Mouse (Mus musculus) cerebellum, adult 2 months (tissue): ENCODE data around the gene Ifna6. TPM values are rescaled to one million over a fixed set of nuclear protein-coding genes. Genes with fewer than 3 reads are reported as not detected.
A peak's percentile ranks its signal among the peaks of the same experiment; 100 is the strongest.
"Not testable (repeated sequence)": the region's sequence is repeated elsewhere in the genome, so short reads cannot be mapped to it uniquely, and the experiment has no call there.

Source experiments
- DNase-seq, 2 experiments: peaks; one replicate each; pipeline ENCODE4 v3.0.0; 2021
- H3K27ac ChIP-seq: fragments of 200-500 bp; 2 replicates; pipeline ENCODE4 v1.5.1; 2012; ENCODE audit warnings: low read length, control low read depth, inconsistent platforms; ENCODE audit not compliant: insufficient read depth
- H3K27me3 ChIP-seq: fragments of 200-500 bp; 2 replicates; pipeline ENCODE4 v1.6.1; 2012; ENCODE audit warnings: inconsistent platforms, mild to moderate bottlenecking, low read length, moderate library complexity; ENCODE audit not compliant: control insufficient read depth, insufficient read depth
- H3K4me1 ChIP-seq: fragments of 200-500 bp; 2 replicates; pipeline ENCODE4 v1.6.1; 2011; ENCODE audit warnings: low read length; ENCODE audit not compliant: control insufficient read depth, insufficient read depth
- H3K4me3 ChIP-seq: fragments of 200-500 bp; replicated peaks from 2 replicates; pipeline ENCODE3; 2011; ENCODE audit warnings: mild to moderate bottlenecking, low read depth, low read length, control low read depth; ENCODE audit not compliant: insufficient read depth
- CTCF ChIP-seq: fragments of 200-500 bp; IDR thresholded peaks from 2 replicates; pipeline ENCODE4 v1.5.1; 2011; ENCODE audit warnings: low read depth, mild to moderate bottlenecking, control low read depth, low read length, moderate library complexity, borderline replicate concordance; ENCODE audit not compliant: insufficient read depth
- WGBS: fragments of 180-500 bp; shearing (Covaris S2); methylation state at CpG from one replicate; pipeline ENCODE4 v1.1.7; 2018; 5-methylcytosine and 5-hydroxymethylcytosine counted together
- polyA plus RNA-seq: library from polyadenylated mRNA; depleted of rRNA; stranded (reverse); fragments of >200 nt; gene quantifications from 2 replicates; pipeline ENCODE4 v1.2.3, GENCODE M21; 2012; rRNA removed

Gene Ifna6
- not detected in 2 replicates for polyA plus RNA-seq

DNA sequence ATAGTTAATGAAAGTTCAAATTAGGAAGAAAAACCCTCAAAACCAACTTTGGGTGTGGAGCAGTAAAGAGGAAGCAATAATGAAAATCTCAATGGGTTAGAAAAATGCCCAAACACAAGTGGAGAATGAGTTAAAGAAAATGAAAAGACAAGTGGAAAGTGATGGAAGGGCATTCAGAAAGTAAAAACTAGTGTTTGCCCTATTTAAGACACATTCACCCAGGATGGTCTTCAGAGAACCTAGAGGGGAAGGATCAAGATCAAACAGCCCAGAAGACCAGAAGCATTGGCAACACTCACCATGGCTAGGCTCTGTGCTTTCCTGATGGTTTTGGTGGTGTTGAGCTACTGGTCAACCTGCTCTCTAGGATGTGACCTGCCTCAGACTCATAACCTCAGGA, at the start of gene Ifna6:
Gene Ifna6, plus strand, starts transcription at position 301 of the 400 bp plus-strand sequence.
- not testable (repeated sequence) for H3K27me3 ChIP-seq, H3K4me3 ChIP-seq, H3K27ac ChIP-seq, DNase-seq, H3K4me1 ChIP-seq

- not testable (repeated sequence) for DNase-seq, H3K4me3 ChIP-seq, H3K27ac ChIP-seq, H3K27me3 ChIP-seq, H3K4me1 ChIP-seq
- no CpG with 5 or more reads among the region's 29 CpGs for WGBS
Observed at GRCm38 (mm10) chr4:88779550-88779949, 47.7 kb upstream of the Ifna6 start, which contains the start of gene Gm13272. TSS of gene Gm13272 (plus strand) at chr4:88779850.

- not testable (repeated sequence) for DNase-seq, H3K27ac ChIP-seq, H3K4me3 ChIP-seq, H3K27me3 ChIP-seq, H3K4me1 ChIP-seq
- WGBS, result 49% methylated on average over 16 of the region's 18 CpGs
Observed at GRCm38 (mm10) chr4:88780320-88780719, 46.9 kb upstream of the Ifna6 start.

DNA sequence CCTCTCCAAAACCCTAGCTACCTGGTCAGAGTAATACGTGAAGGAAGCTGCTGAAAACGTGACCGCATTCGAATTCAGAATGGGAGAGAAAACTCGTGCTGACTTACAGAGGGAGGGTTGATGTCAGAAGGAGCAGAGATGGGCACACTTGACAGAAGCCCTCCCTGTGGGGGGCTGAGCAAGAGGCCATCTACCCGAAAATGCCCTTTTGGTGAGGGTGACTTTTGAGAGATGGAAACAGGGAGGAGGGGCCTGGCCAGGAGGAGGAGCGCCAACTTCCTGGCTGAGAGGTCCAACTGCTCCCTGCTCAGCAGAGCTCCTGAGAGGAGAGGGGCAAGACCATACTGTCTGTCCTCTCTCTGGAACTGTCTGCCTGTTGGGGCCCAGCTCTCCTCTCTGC, 45.4 kb upstream of the Ifna6 start, which contains the start of gene Ifnz:
Gene Ifnz, plus strand, starts transcription at position 301 of the 400 bp plus-strand sequence.
- H3K4me1 ChIP-seq, H3K27me3 ChIP-seq, H3K27ac ChIP-seq, DNase-seq, H3K4me3 ChIP-seq: not testable (repeated sequence)
- 19% methylated on average over 4 of the region's 7 CpGs for WGBS

GRCm38 (mm10) chr4:88782335-88782734, 44.9 kb upstream of the Ifna6 start:
- not testable (repeated sequence) for H3K4me1 ChIP-seq, H3K4me3 ChIP-seq, DNase-seq, H3K27ac ChIP-seq, H3K27me3 ChIP-seq
- WGBS, result under 1% methylated on average over 16 of the region's 31 CpGs

GRCm38 (mm10) chr4:88785409-88785808, 41.8 kb upstream of the Ifna6 start, which contains the start of gene Gm13276:
TSS of gene Gm13276 (plus strand) at chr4:88785709.
- H3K4me1 ChIP-seq, H3K4me3 ChIP-seq, DNase-seq, H3K27me3 ChIP-seq, H3K27ac ChIP-seq: not testable (repeated sequence)
- no CpG with 5 or more reads among the region's 27 CpGs for WGBS

DNA sequence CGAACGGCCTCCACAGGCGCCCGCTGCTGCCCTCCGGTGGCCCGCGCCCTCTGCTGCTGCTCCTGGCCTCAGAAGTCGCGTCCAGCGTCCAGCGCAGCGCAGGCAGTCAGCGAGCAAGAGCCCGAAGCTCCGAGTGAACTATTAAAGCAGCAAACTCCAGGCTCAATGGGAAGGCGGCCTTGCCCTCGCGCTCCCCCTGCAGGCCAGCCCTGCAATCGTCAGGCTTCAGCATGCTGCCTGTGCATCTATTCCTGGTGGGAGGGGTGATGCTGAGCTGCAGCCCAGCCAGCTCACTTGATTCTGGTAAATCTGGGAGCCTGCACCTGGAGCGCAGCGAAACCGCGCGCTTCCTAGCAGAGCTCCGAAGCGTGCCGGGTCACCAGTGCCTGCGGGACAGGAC, 38.8 kb upstream of the Ifna6 start, which contains the start of gene Gm13277:
Gene Gm13277, plus strand, starts transcription at position 231 of the 400 bp plus-strand sequence.
- TF ChIP-seq CTCF, result peak; percentile 45
- WGBS, result 0% methylated on average over 3 of the region's 28 CpGs
- not testable (repeated sequence) for H3K4me3 ChIP-seq, H3K4me1 ChIP-seq, H3K27ac ChIP-seq, H3K27me3 ChIP-seq
- peak; percentile 80 for DNase-seq

DNA sequence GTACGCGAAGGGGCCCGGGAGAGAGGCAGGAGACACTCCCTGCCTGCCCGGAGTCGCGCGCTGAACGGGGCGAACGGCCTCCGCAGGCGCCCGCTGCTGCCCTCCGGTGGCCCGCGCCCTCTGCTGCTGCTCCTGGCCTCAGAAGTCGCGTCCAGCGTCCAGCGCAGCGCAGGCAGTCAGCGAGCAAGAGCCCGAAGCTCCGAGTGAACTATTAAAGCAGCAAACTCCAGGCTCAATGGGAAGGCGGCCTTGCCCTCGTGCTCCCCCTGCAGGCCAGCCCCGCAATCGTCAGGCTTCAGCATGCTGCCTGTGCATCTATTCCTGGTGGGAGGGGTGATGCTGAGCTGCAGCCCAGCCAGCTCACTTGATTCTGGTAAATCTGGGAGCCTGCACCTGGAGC, 36.0 kb upstream of the Ifna6 start, which contains the start of gene Gm13278:
Gene Gm13278, plus strand, starts transcription at position 301 of the 400 bp plus-strand sequence.
- H3K4me1 ChIP-seq, H3K4me3 ChIP-seq, H3K27me3 ChIP-seq, H3K27ac ChIP-seq, DNase-seq: not testable (repeated sequence)
- no CpG with 5 or more reads among the region's 28 CpGs for WGBS

DNA sequence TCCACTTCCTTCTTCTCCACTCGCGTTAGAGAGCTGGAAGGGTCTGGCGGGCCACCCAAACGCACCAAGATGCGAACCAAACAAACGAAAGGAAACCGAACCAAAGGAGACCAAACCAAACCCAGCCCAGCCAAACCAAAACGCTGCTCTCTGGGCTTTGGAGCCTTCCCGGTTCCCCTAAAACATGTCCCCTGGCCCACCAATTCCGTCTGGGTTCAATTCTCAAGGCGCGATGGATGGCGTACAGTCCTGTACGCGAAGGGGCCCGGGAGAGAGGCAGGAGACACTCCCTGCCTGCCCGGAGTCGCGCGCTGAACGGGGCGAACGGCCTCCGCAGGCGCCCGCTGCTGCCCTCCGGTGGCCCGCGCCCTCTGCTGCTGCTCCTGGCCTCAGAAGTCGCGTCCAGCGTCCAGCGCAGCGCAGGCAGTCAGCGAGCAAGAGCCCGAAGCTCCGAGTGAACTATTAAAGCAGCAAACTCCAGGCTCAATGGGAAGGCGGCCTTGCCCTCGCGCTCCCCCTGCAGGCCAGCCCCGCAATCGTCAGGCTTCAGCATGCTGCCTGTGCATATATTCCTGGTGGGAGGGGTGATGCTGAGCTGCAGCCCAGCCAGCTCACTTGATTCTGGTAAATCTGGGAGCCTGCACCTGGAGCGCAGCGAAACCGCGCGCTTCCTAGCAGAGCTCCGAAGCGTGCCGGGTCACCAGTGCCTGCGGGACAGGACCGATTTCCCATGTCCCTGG, 33.1 kb upstream of the Ifna6 start, which contains the start of gene Gm13275:
Gene Gm13275, plus strand, starts transcription at position 552 of the 740 bp plus-strand sequence.
- H3K4me3 ChIP-seq, H3K27me3 ChIP-seq, H3K27ac ChIP-seq, H3K4me1 ChIP-seq: not testable (repeated sequence)
- peak; percentile 9; the same call in 1 of the 2 replicates for TF ChIP-seq CTCF
- DNase-seq, result peak; percentile 61 to 81
- under 1% methylated on average over 15 of the region's 52 CpGs for WGBS

DNA sequence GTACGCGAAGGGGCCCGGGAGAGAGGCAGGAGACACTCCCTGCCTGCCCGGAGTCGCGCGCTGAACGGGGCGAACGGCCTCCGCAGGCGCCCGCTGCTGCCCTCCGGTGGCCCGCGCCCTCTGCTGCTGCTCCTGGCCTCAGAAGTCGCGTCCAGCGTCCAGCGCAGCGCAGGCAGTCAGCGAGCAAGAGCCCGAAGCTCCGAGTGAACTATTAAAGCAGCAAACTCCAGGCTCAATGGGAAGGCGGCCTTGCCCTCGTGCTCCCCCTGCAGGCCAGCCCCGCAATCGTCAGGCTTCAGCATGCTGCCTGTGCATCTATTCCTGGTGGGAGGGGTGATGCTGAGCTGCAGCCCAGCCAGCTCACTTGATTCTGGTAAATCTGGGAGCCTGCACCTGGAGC, 30.1 kb upstream of the Ifna6 start, which contains the start of gene Gm13279:
Gene Gm13279, plus strand, starts transcription at position 301 of the 400 bp plus-strand sequence.
- WGBS, result no CpG with 5 or more reads among the region's 28 CpGs
- not testable (repeated sequence) for H3K27ac ChIP-seq, H3K4me3 ChIP-seq, H3K27me3 ChIP-seq, H3K4me1 ChIP-seq, DNase-seq

DNA sequence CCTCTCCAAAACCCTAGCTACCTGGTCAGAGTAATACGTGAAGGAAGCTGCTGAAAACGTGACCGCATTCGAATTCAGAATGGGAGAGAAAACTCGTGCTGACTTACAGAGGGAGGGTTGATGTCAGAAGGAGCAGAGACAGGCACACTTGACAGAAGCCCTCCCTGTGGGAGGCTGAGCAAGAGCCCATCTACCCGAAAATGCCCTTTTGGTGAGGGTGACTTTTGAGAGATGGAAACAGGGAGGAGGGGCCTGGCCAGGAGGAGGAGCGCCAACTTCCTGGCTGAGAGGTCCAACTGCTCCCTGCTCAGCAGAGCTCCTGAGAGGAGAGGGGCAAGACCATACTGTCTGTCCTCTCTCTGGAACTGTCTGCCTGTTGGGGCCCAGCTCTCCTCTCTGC, 27.9 kb upstream of the Ifna6 start, which contains the start of gene Gm13285:
Gene Gm13285, plus strand, starts transcription at position 301 of the 400 bp plus-strand sequence.
- H3K27ac ChIP-seq, H3K4me1 ChIP-seq, H3K27me3 ChIP-seq, H3K4me3 ChIP-seq, DNase-seq: not testable (repeated sequence)
- 12% methylated on average over 6 of the region's 7 CpGs for WGBS

GRCm38 (mm10) chr4:88802954-88803353, 24.3 kb upstream of the Ifna6 start, which contains the start of gene Gm13287:
TSS of gene Gm13287 (plus strand) at chr4:88803254.
- not testable (repeated sequence) for H3K27ac ChIP-seq, DNase-seq, H3K27me3 ChIP-seq, H3K4me1 ChIP-seq, H3K4me3 ChIP-seq
- WGBS, result no CpG with 5 or more reads among the region's 29 CpGs
